Mouse (Mus musculus) yolk sac, embryonic 10.5 days (tissue): ENCODE data around the gene Fkbp6.

Source experiments
- DNase-seq: peaks from one replicate; pipeline ENCODE4 v3.0.0-alpha.2; 2017; ENCODE audit warnings: low spot score

The Fkbp6 gene

GRCm38 (mm10) chr5:135351606-135352005 is 1.8 kb upstream of the Fkbp6 start:
- no peak for DNase-seq

GRCm38 (mm10) chr5:135347511-135348011 is 2.3 kb downstream of the Fkbp6 start:
- DNase-seq = no peak

- DNase-seq = no peak
These were observed 3.4 kb downstream of the Fkbp6 start for GRCm38 (mm10) chr5:135346430-135346829.

GRCm38 (mm10) chr5:135345989-135346388 is 3.9 kb downstream of the Fkbp6 start:
- no peak for DNase-seq

- no peak for DNase-seq
These were observed 12.3 kb downstream of the Fkbp6 start for GRCm38 (mm10) chr5:135337575-135337974.

GRCm38 (mm10) chr5:135331161-135331560 is 18.7 kb downstream of the Fkbp6 start:
- DNase-seq = no peak

- DNase-seq = no peak
These were observed 19.6 kb downstream of the Fkbp6 start for GRCm38 (mm10) chr5:135330201-135330600.

GRCm38 (mm10) chr5:135329471-135329870 is 20.4 kb downstream of the Fkbp6 start:
- DNase-seq = no peak

GRCm38 (mm10) chr5:135326121-135326659 is 23.7 kb downstream of the Fkbp6 start:
- no peak for DNase-seq

GRCm38 (mm10) chr5:135322197-135322596 is 27.6 kb downstream of the Fkbp6 start:
- DNase-seq = no peak

- no peak for DNase-seq
These were observed 30.0 kb downstream of the Fkbp6 start for GRCm38 (mm10) chr5:135319856-135320255.

- no peak for DNase-seq
These were observed 33.7 kb downstream of the Fkbp6 start for GRCm38 (mm10) chr5:135316177-135316576.

- DNase-seq = no peak
These were observed 43.4 kb downstream of the Fkbp6 start for GRCm38 (mm10) chr5:135306321-135306965.

- DNase-seq = no peak
These were observed 47.4 kb downstream of the Fkbp6 start for GRCm38 (mm10) chr5:135302454-135302853.

- DNase-seq = no peak
These were observed 47.9 kb downstream of the Fkbp6 start for GRCm38 (mm10) chr5:135301916-135302315.

- DNase-seq = no peak
These were observed 57.8 kb downstream of the Fkbp6 start for GRCm38 (mm10) chr5:135292001-135292400.

- no peak for DNase-seq
These were observed 58.7 kb downstream of the Fkbp6 start for GRCm38 (mm10) chr5:135291193-135291592.

GRCm38 (mm10) chr5:135290703-135291102 is 59.1 kb downstream of the Fkbp6 start:
- DNase-seq = no peak

GRCm38 (mm10) chr5:135286926-135287325 is 62.9 kb downstream of the Fkbp6 start:
- DNase-seq = no peak

- DNase-seq = peak; percentile 51
These were observed 63.7 kb downstream of the Fkbp6 start for GRCm38 (mm10) chr5:135286185-135286584.

- no peak for DNase-seq
These were observed 64.6 kb downstream of the Fkbp6 start for GRCm38 (mm10) chr5:135285211-135285610.

- no peak for DNase-seq
These were observed 69.6 kb downstream of the Fkbp6 start for GRCm38 (mm10) chr5:135280226-135280625.

GRCm38 (mm10) chr5:135276597-135276996 is 73.2 kb downstream of the Fkbp6 start:
- DNase-seq = no peak
